Mouse (Mus musculus) ovary, adult 18-20 months (tissue): ENCODE measurements around the gene Mbd6.

Source experiments
- DNase-seq: peaks from one replicate; pipeline ENCODE4 v3.0.0; 2022; ENCODE audit warnings: low spot score, mixed read lengths

The Mbd6 gene

DNA sequence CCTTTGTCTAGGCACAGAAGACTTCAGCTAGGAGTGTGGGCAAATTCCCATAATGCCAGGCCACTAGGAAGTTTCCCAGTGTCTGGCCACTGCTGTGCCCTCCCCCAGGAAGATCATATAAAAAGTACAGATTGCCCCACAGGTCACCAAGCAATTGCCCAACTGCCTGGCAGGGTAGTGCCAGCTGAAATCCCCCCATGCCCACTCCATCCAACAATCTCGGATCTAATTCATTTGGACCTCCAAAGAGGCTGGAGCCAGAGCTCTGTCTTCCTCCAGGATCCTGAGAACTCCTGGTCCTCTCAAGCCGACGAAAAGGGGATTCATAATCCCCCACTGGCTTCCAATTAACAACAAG is 903 bp downstream of the Mbd6 start:
- no peak for DNase-seq

DNA sequence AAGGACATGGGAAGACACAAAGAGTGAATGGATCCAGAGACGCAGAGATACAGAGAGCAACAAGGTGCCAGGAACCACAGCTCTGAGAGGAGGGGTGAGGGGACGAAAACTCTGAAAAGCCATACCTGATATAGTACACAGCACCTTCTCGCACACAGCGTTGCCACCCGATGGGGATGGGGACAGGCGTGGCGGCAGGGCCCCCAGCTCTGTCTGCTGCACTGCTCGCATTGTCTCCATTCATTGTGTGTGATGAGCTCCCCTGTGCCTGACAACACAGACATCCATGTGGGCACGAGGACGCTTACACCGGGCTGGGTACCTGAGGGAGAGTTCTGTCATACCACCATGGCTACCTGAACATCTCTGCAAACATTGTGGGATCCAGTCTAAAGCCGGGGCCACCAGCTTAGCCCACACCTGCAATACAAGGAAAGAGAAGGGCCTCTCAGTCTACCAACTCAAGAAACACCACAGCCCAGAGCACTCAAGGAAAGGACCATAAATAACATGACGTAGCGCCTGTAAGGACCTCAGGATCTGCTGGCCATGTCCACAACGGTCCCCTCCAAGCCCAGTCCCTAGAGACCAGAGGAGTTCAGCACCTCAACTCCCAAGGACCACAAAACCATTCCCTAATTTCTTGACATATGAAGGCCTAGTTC is 1.4 kb downstream of the Mbd6 start:
- no peak for DNase-seq

DNA sequence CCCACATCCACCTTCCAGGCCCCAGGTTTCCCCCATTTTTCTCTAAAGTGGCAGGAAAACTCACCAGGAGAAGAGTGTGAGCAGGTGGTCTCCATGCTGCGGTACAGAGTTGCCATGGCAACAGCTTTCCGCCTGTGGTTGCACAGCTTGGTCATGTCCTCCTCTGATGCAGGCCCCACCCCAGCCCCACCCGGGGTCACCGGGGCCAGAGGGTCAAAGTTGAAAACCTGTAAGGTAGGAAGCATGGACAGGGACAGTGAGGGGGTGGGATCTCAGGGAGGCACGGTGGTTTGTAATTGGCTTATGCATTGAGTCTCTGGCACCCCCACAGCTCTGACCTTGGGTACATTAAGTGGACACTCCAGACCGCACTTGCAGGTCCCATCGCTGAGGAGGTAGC is 2.1 kb downstream of the Mbd6 start:
- no peak for DNase-seq

DNA sequence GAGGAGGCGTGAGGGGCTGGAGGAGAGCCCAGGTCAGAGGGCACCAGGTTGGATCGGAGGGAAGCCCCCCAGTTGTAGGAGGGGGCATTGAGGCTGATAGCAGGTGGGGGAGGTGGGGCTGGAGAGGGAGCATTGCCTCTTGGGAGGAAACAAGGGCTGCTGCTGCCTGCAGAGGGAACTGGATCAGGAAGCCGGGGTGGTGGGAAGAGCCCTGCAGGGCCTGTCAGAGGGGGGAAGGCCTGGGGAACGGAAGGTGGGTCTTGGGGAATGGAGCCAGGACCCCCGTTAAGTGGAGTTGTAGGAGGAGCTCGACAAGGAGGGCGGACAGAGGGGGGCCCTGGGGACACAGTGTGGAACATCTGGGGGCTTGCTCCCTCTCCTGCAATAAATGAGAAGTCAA is 2.6 kb downstream of the Mbd6 start:
- DNase-seq, result no peak

DNA sequence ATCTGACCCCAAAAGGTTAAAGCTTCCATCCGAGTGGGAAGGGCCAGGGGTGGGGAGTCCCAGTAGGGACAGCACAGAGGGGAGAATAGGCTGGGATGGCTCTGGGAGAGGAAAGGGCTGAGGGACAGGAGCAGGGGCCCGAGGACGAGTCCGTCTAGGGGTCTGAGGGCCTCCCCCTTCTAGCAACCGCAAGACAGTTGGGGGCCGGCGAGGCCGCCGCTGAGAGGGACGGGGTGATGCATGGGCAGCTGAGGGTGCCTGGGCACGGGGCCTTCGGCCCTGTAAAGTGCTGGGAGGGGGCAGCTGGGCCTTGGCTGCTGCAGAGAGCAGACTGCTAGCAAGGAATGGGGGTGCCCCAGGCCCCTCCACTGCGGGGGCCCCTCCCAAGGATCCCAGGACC is 3.2 kb downstream of the Mbd6 start:
- no peak for DNase-seq

DNA sequence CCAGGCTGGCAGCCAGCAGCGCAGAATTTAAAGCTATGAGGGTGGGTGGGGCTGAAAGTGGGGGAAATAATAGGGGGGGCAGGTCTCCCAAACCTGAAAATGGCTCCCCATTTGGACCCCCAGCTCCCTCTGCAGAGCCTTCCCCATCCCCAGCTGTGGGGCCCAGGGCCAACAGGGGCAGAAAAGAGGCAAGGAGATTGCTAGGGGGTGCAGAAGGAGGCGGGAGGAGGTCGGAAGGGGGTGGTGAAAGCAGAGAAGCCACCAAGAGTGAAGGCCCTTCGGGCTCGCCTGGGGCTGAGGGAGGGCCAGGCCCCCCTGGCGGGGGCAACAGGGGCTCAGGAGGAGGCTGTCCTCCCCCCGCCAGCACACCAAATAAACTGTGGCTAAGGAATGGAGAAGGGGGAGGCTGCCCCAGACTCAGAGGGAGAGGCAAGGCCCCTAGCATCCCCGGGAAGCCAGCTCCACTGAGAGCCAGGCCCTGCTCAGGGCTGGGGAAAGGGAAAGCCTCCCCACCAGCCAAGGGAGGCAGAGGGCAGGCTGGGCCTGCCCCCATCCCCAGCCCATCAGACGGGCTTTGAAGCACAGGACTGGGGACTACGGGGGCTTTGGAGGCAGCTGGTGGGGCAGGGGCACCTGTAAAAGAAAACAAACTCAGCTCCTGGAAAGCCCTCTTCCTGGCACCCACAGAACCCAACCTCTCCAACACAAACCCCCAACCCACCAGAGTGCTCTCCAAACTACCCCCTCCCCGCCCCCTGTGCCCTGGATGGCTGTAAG is 3.9 kb downstream of the Mbd6 start:
- no peak for DNase-seq

DNA sequence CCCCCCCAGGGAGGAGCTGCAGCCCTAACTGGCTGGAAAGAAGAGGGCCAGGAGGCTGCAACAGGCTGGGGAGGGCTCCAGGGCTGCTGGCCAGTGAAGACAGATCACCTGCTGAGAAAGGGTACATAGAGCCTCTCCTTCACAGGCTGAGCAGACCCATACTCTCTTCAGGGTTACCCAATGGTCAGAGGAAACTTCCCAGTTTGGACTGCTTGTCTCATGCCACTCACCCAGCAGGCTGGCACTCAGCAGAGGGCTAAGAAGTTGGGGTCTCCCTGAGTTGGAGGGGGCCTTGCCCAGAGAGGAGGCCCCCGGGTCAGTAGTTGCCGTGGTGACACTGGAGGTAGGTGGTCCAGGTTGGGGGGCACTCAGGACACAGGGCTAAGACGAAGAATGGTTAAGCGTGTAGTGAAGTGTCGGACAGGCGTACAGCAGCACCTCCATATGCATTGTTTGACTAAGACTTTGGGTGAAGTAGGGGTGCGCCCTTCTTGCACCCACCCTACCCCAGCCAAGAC is 4.7 kb downstream of the Mbd6 start:
- no peak for DNase-seq

DNA sequence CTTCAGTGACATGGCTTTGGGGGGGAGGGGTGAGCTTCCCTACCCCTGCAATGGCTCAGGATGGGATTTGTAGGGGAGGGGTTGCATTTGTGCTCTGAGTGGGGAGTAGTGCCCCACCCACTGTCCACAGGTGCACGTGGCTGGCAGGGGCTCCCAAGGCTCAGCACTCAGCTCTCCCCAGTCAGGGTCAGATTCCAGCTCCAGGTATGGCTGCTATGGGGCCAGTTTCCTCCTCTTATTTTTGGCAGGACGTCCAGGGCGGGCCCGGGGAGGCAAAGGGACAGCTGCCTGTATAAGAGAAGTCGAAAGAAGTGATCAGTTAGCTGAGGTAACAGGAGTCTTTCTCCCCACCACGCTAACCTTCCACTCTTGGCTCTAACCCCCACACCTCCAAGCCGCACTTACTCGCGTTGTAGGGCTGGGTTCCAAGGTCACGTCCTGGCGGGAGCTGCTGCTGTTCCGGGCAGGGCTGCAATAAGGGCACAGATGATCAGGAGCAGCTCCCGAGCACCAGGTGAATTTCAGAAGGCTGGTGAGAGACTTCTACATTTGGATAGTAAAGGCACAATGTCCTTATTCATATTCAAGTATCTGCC is 6.1 kb downstream of the Mbd6 start:
- DNase-seq, result no peak

DNA sequence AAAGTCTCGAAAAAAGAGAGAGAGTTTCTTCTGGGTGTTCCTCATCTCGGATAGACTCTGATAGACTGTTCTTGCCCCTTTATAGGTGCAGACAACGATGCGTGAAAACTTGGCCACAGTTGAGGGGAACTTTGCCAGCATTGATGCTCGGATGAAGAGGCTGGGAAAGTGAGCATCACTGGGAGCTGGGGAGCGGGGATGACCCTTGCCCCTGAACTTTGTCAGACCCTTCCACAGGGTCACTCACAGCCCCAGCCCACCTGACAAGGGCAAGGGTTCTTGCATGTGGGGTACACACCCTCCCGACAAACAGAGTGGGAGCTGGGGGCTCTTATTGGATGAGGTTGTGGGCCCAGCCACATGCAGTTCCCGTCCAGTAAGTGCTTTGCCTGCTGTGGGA is 7.5 kb downstream of the Mbd6 start:
- DNase-seq, result no peak

DNA sequence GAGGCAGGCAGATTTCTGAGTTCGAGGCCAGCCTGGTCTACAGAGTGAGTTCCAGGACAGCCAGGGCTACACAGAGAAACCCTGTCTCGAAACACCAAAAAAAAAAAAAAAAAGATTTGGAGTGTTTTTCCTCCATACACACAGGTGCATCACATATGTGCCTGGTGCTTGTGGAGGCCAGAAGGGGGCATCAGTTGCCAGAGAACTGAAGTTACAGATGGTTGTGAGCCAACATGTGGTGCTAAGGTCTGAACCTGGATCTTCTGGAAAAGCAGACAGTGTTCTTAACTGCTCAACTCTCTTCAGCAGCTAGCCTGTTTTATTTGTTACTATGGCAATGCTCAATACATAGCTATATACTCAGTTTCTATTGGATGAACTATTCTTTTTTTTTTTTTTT is 9.1 kb downstream of the Mbd6 start:
- DNase-seq, result no peak

DNA sequence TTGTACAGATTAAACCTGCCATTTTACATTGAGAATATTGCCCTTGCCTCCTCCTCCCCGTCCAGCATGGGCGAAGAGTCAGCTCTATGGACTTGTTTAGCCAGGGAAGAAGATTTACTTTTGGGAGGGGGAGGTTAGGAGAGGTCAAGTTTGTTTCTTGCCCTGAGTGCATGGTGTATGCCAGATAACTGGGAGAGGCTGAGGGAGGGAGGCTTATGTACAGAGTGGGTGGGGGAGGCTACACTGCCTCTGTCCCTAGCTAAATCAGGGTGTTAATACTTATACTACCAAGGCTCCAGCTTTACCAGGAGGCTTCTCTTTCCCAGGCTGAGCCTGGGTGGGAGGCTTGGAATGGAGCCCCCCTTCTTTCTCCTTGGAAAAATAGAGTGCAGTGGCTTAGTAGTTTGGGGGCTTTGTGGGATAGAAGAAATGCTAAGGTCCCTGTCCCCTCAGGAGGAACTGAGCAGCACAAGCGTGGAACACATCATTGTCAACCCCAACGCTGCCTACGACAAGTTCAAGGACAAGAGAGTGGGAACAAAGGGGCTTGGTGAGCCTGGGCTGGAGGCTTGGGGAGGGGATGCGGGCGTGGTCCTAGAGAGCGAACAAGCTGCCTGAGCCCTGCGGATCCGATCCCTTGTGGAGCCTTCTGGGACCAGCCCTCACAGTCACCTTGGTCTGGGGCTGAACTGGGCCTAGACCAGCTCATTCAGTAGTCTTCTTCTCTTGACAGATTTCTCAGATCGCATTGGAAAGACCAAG is 14.4 kb downstream of the Mbd6 start:
- DNase-seq, result no peak

DNA sequence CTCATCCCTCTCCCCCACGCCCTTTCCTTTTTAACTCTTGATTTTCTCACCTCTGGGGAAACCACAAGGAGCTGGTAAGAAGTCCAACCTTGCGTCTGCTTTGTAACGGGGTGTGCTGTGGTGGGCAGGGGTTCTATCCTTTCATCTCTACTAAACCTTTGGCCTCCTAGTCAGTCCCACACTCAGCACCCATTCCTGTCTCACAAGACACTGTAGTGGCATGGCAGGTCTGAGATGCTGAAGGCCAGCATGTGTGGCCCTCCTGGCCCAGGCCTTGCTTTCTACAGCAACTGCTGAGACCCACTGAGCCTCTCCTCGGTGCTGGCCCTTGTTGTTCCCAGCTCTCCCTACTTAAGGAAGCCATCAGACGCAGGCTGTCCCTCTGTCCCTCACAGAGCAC is 16.4 kb downstream of the Mbd6 start:
- DNase-seq, result no peak

DNA sequence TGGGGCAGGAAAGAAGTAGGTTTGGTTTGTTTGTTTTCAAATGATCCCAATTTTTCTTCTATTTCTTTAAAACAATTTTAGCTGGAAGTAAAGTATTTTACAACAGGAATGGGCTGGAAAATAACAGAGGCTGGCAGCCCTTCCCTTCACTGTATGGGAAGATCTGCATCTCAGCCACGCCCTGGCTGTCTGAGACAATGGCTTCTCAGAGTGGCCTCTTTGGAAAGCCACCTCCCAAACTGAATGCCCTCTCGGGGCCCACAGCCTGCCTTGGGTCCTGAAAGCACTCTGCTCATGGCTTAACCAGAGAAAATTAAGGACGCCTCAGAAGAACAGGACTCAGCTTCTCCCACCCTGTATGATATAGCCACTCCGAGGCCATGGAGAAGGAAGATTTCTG is 18.9 kb downstream of the Mbd6 start:
- no peak for DNase-seq

DNA sequence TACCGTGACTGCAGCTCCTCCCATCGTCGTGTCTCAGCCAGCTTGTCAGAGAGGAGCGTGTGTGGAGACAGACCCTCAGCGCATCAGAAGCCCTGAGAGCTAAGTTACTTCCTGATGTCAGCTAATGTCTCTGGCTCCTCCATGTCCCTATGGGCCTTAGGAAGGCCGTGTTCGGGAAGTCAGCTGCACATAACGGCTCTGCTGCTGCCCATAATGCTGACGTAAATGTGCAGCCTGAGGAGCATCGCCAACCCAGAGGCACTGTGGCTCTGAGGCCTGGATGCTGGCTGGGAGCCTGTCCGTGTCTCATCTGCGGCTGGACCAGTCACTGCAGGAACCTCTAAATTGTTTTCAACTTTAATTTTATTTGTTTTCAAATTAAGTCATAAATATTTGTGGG is 19.8 kb downstream of the Mbd6 start:
- no peak for DNase-seq

DNA sequence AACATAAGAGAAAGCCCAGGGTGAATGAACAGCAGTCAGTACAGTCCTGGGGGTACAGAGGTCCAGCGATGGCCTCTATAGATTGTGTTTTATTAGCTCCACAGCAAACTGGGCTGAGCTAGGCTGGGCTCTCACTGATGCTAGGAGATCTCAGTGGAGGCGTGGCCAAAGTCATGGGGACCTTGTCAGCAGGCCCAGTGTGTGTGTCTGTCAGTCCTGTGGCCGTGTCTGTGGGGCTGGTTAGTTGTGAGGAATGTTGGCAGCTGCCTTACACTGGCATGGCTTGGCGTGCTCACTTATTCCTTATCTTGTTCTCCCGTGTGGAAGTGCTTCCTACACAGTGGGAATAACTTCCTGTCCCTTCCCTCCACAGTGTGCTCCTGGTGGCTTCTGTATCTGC is 20.4 kb downstream of the Mbd6 start:
- no peak for DNase-seq

DNA sequence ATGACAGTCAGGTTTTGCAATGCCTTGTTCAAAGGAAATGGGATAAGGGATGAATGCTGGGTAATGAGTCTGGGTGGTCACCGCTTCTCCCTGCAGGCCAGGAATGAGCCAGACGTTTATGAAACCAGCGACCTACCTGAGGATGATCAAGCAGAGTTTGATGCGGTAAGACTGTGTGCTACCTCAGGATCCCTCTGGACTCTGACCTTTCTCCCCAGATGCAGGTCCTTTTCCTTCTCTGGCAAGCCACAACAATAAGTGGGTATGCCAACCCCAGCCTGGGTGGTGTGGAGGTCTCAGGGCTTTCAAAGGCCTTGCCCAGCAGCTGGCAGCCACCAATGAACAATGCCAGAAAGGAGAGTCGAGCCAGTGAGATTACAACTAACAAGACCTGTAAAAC is 21.5 kb downstream of the Mbd6 start:
- no peak for DNase-seq

DNA sequence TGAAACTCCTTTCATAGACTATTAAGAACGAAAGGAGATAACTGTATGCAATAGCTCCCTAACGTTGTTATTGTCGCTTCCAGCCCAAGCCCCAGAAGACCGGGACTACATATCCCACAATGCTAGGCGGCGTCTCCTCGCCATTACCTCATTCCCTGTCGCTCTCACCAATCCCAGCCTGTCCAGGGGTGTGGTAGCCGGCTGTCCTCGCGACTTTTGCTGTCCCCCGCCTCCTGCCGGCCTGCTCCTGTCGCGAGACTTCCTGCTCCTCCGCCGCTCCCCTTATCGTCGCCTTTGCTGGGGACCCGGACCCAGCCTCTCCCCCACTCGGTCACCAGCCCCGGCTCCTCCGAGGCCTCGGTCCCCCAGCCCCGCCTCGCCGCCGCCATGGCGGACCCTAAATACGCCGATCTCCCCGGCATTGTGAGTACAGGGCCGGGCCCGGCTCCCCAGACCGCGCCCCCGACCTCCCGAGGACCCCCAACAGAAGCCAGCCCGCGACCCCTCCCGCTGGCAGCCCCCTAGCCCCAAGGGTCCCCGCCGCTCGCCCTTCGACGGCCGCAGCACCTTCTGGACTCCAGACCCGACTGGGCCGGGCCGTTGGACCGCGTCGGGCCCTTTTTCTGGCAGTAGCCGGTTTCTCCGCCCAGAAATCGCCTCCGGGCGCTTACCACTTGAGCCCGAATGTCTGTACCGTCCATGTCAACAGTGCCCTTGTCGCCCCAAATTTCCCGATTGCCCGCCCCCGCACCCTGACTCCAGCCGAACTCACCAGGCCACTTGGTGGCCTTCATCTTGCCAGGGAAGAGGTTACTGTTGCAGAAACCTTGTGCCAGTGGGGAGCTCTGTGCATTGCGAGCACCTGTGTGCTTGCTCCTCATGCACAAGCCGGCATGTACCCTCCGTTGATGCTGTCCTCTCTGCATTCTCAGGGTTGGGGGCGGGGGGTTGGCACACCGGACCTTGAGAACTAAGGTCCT is 22.4 kb downstream of the Mbd6 start, which contains the start of gene Dctn2:
TSS of gene Dctn2 (plus strand) at position 257 of the 980 bp plus-strand sequence.
- DNase-seq, result peak; percentile 94

DNA sequence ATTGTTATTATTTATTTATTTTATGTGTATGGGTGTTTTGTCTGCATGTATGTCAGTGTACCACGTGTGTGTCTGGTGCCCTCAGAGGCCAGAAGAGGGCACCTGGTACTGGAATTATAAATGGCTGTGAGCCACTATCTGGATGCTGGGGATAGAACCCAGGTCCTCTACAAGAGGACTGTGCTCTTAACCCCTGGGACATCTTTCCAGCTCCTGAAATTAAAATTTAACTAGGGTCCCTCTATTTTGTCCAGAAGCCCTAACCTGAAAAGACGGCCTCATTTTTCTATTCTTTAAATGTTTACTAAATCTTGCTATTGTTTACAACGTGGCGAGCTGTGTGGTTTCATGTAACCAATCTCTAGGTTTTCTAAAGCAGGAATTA is 23.1 kb downstream of the Mbd6 start:
- no peak for DNase-seq

DNA sequence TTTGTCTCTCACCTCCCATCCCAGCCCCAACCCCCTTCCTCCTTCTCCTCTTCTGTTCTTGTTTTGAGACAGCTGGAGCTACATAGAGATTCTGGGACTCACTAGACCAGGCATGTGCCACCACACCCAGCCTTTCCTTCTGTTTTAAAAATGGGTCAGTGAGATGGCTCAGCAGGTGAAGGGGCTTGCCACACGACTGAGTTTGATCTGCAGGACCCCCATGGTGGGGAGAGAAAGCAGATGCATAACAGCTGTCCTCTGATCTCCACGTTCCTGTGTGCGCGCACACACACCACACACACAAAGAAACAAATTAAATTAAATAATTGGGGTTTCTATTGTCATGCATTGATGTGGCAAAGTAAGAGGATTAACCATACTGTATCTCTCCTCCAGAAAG is 23.8 kb downstream of the Mbd6 start:
- DNase-seq, result no peak

DNA sequence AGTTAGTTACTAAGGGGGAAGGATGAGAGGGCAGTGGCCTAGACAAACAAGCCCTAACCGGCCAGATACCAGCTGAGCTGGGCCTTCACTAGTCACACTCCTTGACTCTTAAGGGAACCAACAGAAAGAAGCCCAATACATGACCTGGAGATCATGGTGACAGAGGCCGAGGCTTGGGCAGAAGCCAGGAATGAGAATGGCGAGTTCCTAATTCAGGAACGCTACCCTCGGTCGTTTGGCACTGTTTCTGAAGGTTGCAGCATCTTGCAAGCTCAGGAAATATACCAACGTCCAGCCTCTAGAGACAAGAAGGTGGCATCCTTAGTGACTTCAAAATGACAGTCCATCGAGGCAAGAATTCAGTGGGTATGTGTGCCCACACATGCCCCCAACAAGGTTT is 24.5 kb downstream of the Mbd6 start:
- DNase-seq, result no peak

DNA sequence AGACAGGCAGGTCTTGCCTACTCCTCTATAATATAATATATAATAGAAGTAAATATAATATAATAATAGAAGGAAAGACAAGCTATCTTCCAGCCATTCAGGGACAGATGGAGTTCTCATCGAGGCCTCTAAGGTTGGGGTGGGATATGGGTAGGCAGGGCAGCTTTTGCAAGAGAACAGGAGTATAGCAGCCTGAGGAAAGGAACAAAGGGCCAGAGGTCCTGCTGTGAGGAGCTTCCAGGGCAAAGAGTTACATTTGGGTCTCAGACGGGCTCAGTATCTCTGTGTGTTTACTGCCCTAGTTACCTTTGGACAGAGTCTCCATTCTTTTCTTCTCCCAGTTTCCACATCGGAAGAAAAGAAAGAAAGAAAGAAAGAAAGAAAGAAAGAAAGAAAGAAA is 25.2 kb downstream of the Mbd6 start:
- DNase-seq, result no peak
